11 mouse cellular contexts compared by ENCODE assay signal in the genomic region with DNA sequence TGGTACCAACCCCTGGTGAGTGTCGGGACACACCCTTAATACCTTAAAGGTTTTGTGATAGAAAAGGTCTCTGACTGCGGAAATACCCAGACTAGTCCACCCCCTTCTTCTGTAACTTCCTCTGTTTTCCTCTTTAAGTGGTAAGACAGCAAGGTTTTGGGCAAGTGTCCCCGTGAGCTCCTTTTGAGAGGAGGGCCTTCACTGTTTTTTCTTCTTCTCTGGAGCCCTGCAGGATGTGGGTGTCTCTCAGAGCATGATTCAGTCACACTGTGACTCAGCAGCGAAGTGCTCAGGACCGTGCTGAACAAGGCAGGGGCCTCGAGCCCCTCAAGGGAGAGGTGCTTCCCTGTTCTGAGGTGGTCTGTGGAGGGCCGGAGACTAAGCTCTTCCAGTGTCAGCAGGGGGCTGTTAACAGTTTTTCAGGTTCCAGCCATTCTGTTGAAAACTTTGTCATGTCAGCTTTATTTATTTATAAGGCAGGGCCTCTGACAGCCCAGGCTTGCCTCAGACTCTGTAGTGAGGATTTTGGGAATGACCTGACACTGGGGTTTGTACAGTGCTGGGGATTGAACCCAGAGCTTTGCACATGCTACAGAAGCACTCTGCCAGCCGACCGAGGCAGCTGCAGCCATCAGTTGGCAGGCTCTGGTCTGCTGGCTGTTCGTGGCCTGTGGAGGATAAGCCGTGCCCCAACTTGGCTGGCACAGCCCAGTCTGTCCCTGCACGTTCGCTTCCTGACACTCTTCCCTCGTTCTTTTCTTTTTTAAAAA. TPM values are rescaled to one million over a fixed set of nuclear protein-coding genes. Genes with fewer than 3 reads are reported as not detected.
A peak's percentile ranks its signal among the peaks of the same experiment; 100 is the strongest.
DNase-seq lines count a peak whose midpoint lies in the region; ATAC-seq and TF ChIP-seq lines count a peak whose summit lies in the region.
"Had no signal": no experiment of that assay in that cellular context is flagged by ENCODE, and none has a peak within 500 bp of the region (broad histone marks: within the 10 kb centered on the region; RNA-seq: fewer than 3 reads in every experiment).

No protein-coding gene starts in this region.

- DNase-seq in heart, postnatal 4 days: no peak
- DNase-seq in adipocyte (ENCODE audit: low spot score): peak; percentile 62
- no peak for DNase-seq in midbrain, postnatal 0 days (ENCODE audit: low spot score)
- no peak for DNase-seq in gastrocnemius, postnatal 14 days
- no peak for DNase-seq in left cerebral cortex, postnatal 10 days (ENCODE audit: extremely low spot score in 1 of 2, low spot score in 2 of 2)

- 0 out of 2 replicates have a peak overlapping the region, but pooled peaks have one; percentile 25 for H3K9ac ChIP-seq in heart, embryonic 12.5 days
- H3K9ac ChIP-seq in midbrain, postnatal 0 days (replicated peaks; ENCODE audit: low read length, poor library complexity, severe bottlenecking): no peak overlapping the region
- H3K9ac ChIP-seq: limb, embryonic 13.5 days had no signal

- H3K4me2 ChIP-seq in heart, embryonic 12.5 days: no peak overlapping the region
- peak overlapping the region; percentile 61 for H3K4me2 ChIP-seq in myocyte (ENCODE audit: low read depth)
- H3K4me2 ChIP-seq in midbrain, postnatal 0 days (ENCODE audit: low read depth, low read length, poor library complexity, severe bottlenecking): no peak overlapping the region
- H3K4me2 ChIP-seq: limb, embryonic 13.5 days had no signal

- peaks cover 20% of the 10 kb centered on the region for H3K4me1 ChIP-seq in heart, embryonic 12.5 days (replicated peaks)
- no peaks in the 10 kb centered on the region for H3K4me1 ChIP-seq in midbrain, postnatal 0 days (ENCODE audit: insufficient read depth, low read length)

- WGBS in heart, embryonic 12.5 days: 76% methylated on average over 14 of the region's 14 CpGs
- 76% methylated on average over 14 of the region's 14 CpGs for WGBS in midbrain, postnatal 0 days

- intact Hi-C loops in gastrocnemius, postnatal 14 days (cut with DNase I; ENCODE audit: low total_unique reads): no loop called here
- intact Hi-C loops in left cerebral cortex, postnatal 10 days (cut with DNase I): no loop called here

- H3K79me3 ChIP-seq in C2C12 (ENCODE audit: low read depth): peaks cover 52% of the 10 kb centered on the region

- peak overlapping the region; percentile 27 for H3ac ChIP-seq in C2C12 (ENCODE audit: control insufficient read depth, insufficient read length, low read depth)
- H3ac ChIP-seq in myocyte (ENCODE audit: control insufficient read depth, insufficient read length): no peak overlapping the region

- no peak for ATAC-seq in heart, embryonic 12.5 days (ENCODE audit: insufficient number of reproducible peaks, low FRiP score)
- ATAC-seq in midbrain, postnatal 0 days (ENCODE audit: low FRiP score): no peak

- no peaks in the 10 kb centered on the region for H3K27me3 ChIP-seq in heart, embryonic 12.5 days (replicated peaks)
- no peaks in the 10 kb centered on the region for H3K27me3 ChIP-seq in C2C12 (ENCODE audit: control insufficient read depth, insufficient read depth, insufficient read length)
- H3K27me3 ChIP-seq in myocyte (ENCODE audit: control insufficient read depth, insufficient read depth, insufficient read length): no peaks in the 10 kb centered on the region
- no peaks in the 10 kb centered on the region for H3K27me3 ChIP-seq in midbrain, postnatal 0 days (ENCODE audit: insufficient read depth, low read length)
- H3K27me3 ChIP-seq: limb, embryonic 13.5 days had no signal

- TF ChIP-seq POLR2A in myocyte (IDR thresholded peaks at IDR 0.05; ENCODE audit: insufficient read length, low read depth): no peak

- peaks cover 93% of the 10 kb centered on the region for H3K79me2 ChIP-seq in C2C12 (ENCODE audit: control insufficient read depth, insufficient read depth)
- peaks cover 41% of the 10 kb centered on the region for H3K79me2 ChIP-seq in myocyte (ENCODE audit: control insufficient read depth, insufficient read depth)

- no peaks in the 10 kb centered on the region for H3K9me3 ChIP-seq in heart, embryonic 12.5 days (replicated peaks)
- no peaks in the 10 kb centered on the region for H3K9me3 ChIP-seq in midbrain, postnatal 0 days (ENCODE audit: low read length)
- H3K9me3 ChIP-seq: limb, embryonic 13.5 days had no signal

- no peak overlapping the region for H3K4me3 ChIP-seq in heart, embryonic 12.5 days
- H3K4me3 ChIP-seq in C2C12 (ENCODE audit: insufficient read depth, poor library complexity, severe bottlenecking): no peak overlapping the region
- no peak overlapping the region for H3K4me3 ChIP-seq in myocyte
- no peak overlapping the region for H3K4me3 ChIP-seq in midbrain, postnatal 0 days (ENCODE audit: low read depth, low read length)
- H3K4me3 ChIP-seq: limb, embryonic 13.5 days had no signal

- H3K36me3 ChIP-seq in heart, embryonic 12.5 days: peaks cover 32% of the 10 kb centered on the region
- peaks cover 44% of the 10 kb centered on the region for H3K36me3 ChIP-seq in C2C12 (ENCODE audit: control insufficient read depth, insufficient read depth)
- peaks cover 8% of the 10 kb centered on the region for H3K36me3 ChIP-seq in myocyte (ENCODE audit: control insufficient read depth, insufficient read depth)
- peaks cover 13% of the 10 kb centered on the region for H3K36me3 ChIP-seq in midbrain, postnatal 0 days (ENCODE audit: insufficient read depth, low read length)

- TF ChIP-seq CTCF in C2C12 (IDR thresholded peaks at IDR 0.05; ENCODE audit: control insufficient read depth, insufficient read depth, insufficient read length): no peak
- TF ChIP-seq CTCF in midbrain, postnatal 0 days (IDR thresholded peaks at IDR 0.05): no peak

- no peak overlapping the region for H3K27ac ChIP-seq in heart, embryonic 12.5 days (ENCODE audit: poor library complexity, severe bottlenecking)
- H3K27ac ChIP-seq in midbrain, postnatal 0 days (ENCODE audit: low read depth, low read length): no peak overlapping the region
- H3K27ac ChIP-seq: kidney, postnatal 0 days; limb, embryonic 13.5 days had no signal

TF ChIP-seq in C2C12, 6 proteins besides CTCF, POLR2A, EP300 and RAD21 (continues in another document):
- TF ChIP-seq FOSL1 (IDR thresholded peaks at IDR 0.05; ENCODE audit: insufficient read depth, low read length, poor library complexity, severe bottlenecking) (no peak), CEBPB (IDR thresholded peaks at IDR 0.05; ENCODE audit: low read depth) (no peak), MYOD1 (IDR thresholded peaks at IDR 0.05; ENCODE audit: control insufficient read depth, insufficient read length, low read depth) (no peak), MYOG (IDR thresholded peaks at IDR 0.05; ENCODE audit: control insufficient read depth, extremely low read depth, insufficient read length) (no peak)

TF ChIP-seq in myocyte, 11 proteins besides CTCF, POLR2A, EP300 and RAD21 (continues in another document):
- no peak for TF ChIP-seq REST (IDR thresholded peaks at IDR 0.05; ENCODE audit: insufficient read depth, insufficient read length)
- no peak for TF ChIP-seq CEBPB (IDR thresholded peaks at IDR 0.05; ENCODE audit: insufficient read depth, poor library complexity, severe bottlenecking)
- TF ChIP-seq TCF3 (IDR thresholded peaks at IDR 0.05; ENCODE audit: insufficient read length, low read depth): no peak
- TF ChIP-seq MAX (IDR thresholded peaks at IDR 0.05; ENCODE audit: low read depth): no peak

RNA-seq across cellular contexts. Expression of a gene that starts 10.3 kb away (rescaled TPM):
- 24.9 and 25.3 TPM in 2 replicates for polyA plus RNA-seq in heart, embryonic 12.5 days (2016; fragmentation: Nextera tagmentation; extraction: Ambion mirVana)
- 10 to 100 TPM; 19.2 to 21.7 TPM for total RNA-seq in heart, postnatal 4 days (2021)
- polyA plus RNA-seq in C2C12 (2012; fragmentation: generic; extraction: Trizol): 30.3 TPM
- 30.1 TPM for polyA plus RNA-seq in myocyte (2012; fragmentation: generic; extraction: Trizol)
- total RNA-seq in midbrain, postnatal 0 days (2014; rRNA removed): 31.0 and 34.4 TPM in 2 replicates
- 30.1 and 30.8 TPM in 2 replicates for polyA plus RNA-seq in midbrain, postnatal 0 days (2015; fragmentation: Nextera tagmentation; extraction: Ambion mirVana)
- 10 to 100 TPM; 16.2 to 16.7 TPM for total RNA-seq in gastrocnemius, postnatal 14 days (2021)
- 10 to 100 TPM; 23.0 to 26.1 TPM for total RNA-seq in left cerebral cortex, postnatal 10 days (2021)

RNA-seq across cellular contexts. Expression of a gene that starts 18.9 kb away (rescaled TPM):
- not detected in 2 replicates for polyA plus RNA-seq in heart, embryonic 12.5 days (2016; fragmentation: Nextera tagmentation; extraction: Ambion mirVana)
- not detected for total RNA-seq in heart, postnatal 4 days (2021)
- not detected for polyA plus RNA-seq in C2C12 (2012; fragmentation: generic; extraction: Trizol)
- not detected for polyA plus RNA-seq in myocyte (2012; fragmentation: generic; extraction: Trizol)
- 1.9 and 4.5 TPM in 2 replicates for total RNA-seq in midbrain, postnatal 0 days (2014; rRNA removed)
- 0.52 and 0.76 TPM in 2 replicates for polyA plus RNA-seq in midbrain, postnatal 0 days (2015; fragmentation: Nextera tagmentation; extraction: Ambion mirVana)
- not detected for total RNA-seq in gastrocnemius, postnatal 14 days (2021)
- 1 to 10 TPM; 2.5 to 3.5 TPM for total RNA-seq in left cerebral cortex, postnatal 10 days (2021)
- polyA plus RNA-seq: limb, embryonic 13.5 days had no signal

RNA-seq across cellular contexts. Expression of a gene that starts 34.2 kb away (rescaled TPM):
- 186 and 208 TPM in 2 replicates for polyA plus RNA-seq in heart, embryonic 12.5 days (2016; fragmentation: Nextera tagmentation; extraction: Ambion mirVana)
- 100 to 1,000 TPM; 865 to 923 TPM for total RNA-seq in heart, postnatal 4 days (2021)
- polyA plus RNA-seq in C2C12 (2012; fragmentation: generic; extraction: Trizol): 0.30 TPM
- polyA plus RNA-seq in myocyte (2012; fragmentation: generic; extraction: Trizol): 31.1 TPM
- total RNA-seq in midbrain, postnatal 0 days (2014; rRNA removed): 0.05 TPM in 1 of 2 replicates, not detected in the other
- polyA plus RNA-seq in midbrain, postnatal 0 days (2015; fragmentation: Nextera tagmentation; extraction: Ambion mirVana): 0.10 and 0.12 TPM in 2 replicates
- 100 to 1,000 TPM; 218 to 313 TPM for total RNA-seq in gastrocnemius, postnatal 14 days (2021)
- under 1 TPM; 0.11 to 0.20 TPM for total RNA-seq in left cerebral cortex, postnatal 10 days (2021)

RNA-seq across cellular contexts. Expression of a gene that starts 39.0 kb away (rescaled TPM):
- 0.78 and 1.2 TPM in 2 replicates for polyA plus RNA-seq in heart, embryonic 12.5 days (2016; fragmentation: Nextera tagmentation; extraction: Ambion mirVana)
- 1 to 10 TPM in 1 of 2 experiments, under 1 TPM in 1; 0.61 to 1.3 TPM for total RNA-seq in heart, postnatal 4 days (2021)
- polyA plus RNA-seq in C2C12 (2012; fragmentation: generic; extraction: Trizol): not detected
- polyA plus RNA-seq in myocyte (2012; fragmentation: generic; extraction: Trizol): 0.23 TPM
- not detected in 2 replicates for total RNA-seq in midbrain, postnatal 0 days (2014; rRNA removed)
- polyA plus RNA-seq in midbrain, postnatal 0 days (2015; fragmentation: Nextera tagmentation; extraction: Ambion mirVana): 0.27 and 0.43 TPM in 2 replicates
- under 1 TPM; 0.31 to 0.80 TPM for total RNA-seq in gastrocnemius, postnatal 14 days (2021)
- not detected for total RNA-seq in left cerebral cortex, postnatal 10 days (2021)
- polyA plus RNA-seq: limb, embryonic 13.5 days had no signal

RNA-seq across cellular contexts. Expression of a gene that starts 56.2 kb away (rescaled TPM):
- 0.06 and 0.15 TPM in 2 replicates for polyA plus RNA-seq in heart, embryonic 12.5 days (2016; fragmentation: Nextera tagmentation; extraction: Ambion mirVana)
- total RNA-seq in heart, postnatal 4 days (2021): not detected
- polyA plus RNA-seq in C2C12 (2012; fragmentation: generic; extraction: Trizol): not detected
- polyA plus RNA-seq in myocyte (2012; fragmentation: generic; extraction: Trizol): 0.85 TPM
- not detected in 2 replicates for total RNA-seq in midbrain, postnatal 0 days (2014; rRNA removed)
- polyA plus RNA-seq in midbrain, postnatal 0 days (2015; fragmentation: Nextera tagmentation; extraction: Ambion mirVana): 0.07 and 0.12 TPM in 2 replicates
- total RNA-seq in gastrocnemius, postnatal 14 days (2021): 1 to 10 TPM; 1.2 to 1.8 TPM
- total RNA-seq in left cerebral cortex, postnatal 10 days (2021): not detected
- total RNA-seq: heart, adult 18-20 months had no signal

Comparison
In these comparisons a context has a peak if more than half of its experiments do, and no peak if none do; other contexts are left out.
1. RNA of a gene that starts 34.2 kb away (total RNA-seq): 865 to 923 TPM in heart, postnatal 4 days and 218 to 313 TPM in gastrocnemius, postnatal 14 days; 0.11 to 0.20 TPM in left cerebral cortex, postnatal 10 days and 0.05 TPM in midbrain, postnatal 0 days; every median in the first group is over 100 times any median in the second.